Mouse (Mus musculus): ENCODE measurements around the gene Mafb.

Gene Mafb

DNA sequence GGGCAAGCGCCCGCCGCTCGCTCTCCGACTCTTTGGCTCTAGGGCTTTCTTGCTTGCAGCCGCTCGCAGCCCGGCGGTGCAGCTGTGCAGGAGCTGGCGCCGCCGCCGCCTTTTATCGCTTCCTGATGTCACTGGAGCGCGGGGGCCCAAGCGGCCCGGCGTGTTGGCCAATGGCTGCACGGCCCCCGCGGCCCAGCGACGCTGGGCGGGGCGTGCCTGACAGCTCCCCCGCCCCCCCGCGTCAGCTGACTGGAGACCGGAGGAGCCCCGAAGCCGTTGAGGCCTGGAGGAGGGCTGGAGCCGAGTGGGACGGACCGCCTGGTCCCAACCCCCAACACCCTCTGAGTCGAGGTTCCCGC lies at the start of gene Mafb:
Mafb (minus strand) TSS at position 86 of the 359 bp plus-strand sequence.
- peak; percentile 72 to 77 for DNase-seq

DNA sequence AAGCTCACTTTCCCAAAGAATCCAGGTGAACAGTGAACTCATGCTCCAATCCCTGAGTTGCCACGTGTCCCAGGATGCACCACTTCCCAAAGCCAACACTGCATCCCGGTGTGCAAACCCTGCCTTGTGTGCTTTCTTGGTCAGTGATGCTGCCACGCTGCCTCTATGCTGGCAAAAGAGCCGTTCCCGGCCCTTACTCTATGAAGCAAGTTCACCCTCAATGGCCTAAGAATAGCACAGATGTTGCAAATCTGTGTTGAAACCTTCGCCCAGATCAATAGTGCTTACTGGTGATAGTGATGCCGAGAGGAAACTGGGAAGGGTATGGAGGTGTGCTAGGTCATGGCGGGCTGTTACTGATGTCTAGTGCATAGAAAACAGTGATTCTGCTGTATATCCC lies 48.3 kb upstream of the Mafb start:
- DNase-seq: no peak

DNA sequence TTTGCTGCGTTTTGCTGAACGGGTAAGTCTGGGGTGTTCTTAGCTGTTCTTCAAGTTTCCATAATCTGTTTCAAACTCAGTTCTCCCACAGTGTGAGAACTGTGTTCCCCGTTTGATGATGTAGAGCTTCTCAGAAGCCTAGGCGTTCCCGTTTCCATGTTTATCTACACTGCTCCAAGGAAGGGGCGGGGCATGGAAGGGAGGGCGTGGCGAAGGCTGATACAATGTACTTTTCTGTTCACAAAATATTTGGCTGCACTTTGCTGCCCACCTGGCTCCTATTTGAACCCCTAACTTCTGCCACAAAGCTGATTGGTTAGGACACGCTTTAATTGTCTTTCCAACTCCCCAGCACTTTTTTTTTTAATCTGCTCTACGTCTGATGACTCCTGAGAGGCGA lies 47.9 kb upstream of the Mafb start:
- no peak for DNase-seq

DNA sequence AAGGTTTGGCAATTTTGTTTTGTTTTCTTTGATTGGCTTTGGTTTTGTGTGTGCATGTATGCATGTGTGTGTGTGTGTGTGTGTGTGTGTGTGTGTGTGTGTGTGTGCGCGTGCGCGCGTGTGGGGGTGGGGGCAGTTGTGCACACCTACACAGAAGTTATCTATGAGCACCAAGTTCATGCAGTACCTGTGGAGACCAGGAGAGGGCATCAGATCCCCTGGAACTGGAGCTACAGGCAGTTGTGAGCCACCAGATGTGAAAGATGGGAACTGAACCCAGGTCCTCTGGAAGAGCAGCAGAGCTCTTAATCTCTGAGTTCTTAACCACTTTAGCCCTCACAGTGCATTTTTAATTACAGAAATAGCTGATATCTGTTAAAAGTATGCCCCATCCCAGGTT lies 47.1 kb upstream of the Mafb start:
- peak; percentile 30 to 41 for DNase-seq

DNA sequence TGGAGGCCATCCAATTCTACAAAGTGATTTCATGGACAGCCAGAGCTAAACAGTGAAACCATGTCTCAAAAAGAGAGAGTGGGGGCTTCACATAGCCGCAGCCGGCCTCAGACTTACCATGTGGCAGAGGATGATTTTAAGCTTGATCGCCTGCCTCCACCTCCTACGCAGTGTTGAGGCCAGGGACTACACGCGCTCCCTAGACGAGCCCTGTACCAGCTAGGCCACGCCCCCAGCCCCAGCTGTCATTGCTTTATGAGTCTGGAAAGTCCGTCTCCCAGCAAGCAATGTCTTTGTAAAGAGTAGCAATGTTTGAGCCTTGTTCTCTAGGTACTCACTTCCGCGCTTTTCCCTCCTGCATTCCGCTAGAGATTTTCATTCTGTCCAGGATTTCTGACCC lies 46.2 kb upstream of the Mafb start:
- peak in 1 of 2 experiments; percentile 21 for DNase-seq

DNA sequence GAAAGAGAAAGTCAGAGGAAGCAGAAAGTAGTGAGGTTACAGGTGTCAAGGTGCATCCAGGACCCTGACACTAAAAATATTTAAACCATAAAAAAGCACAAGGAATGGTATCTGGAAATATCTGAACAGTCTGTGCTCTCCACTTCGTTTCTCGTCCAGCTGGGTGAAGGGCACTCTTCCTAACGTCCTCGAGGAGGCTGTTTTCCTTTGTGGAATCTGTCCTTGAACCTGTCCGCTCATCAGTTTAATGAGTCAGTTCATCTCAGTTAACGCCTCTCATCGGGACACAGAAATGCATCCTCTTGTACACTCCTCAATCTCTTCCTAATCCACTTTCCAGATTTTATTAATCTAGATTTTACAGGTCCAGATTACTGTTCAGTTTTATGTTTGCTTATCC lies 44.6 kb upstream of the Mafb start:
- no peak for DNase-seq

DNA sequence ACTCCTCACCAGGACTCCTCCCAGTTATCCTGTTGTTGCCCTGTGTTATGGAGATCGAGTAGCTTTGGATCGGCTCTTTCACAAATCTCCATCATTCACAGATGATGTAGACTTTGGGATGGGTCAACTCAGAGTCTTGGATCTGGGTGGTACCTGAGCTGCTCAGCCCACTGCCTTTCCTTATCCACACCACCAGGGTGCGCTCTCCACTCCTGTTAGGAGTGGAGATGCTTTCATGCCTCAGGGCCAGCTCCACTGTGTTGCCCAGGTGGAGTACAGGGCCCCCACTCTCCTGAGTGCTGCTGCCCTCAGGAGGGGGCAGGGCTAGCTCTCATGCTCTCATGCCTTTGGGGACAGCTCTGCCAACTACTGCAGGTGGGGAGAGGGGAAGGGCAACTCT lies 40.9 kb upstream of the Mafb start:
- no peak for DNase-seq

DNA sequence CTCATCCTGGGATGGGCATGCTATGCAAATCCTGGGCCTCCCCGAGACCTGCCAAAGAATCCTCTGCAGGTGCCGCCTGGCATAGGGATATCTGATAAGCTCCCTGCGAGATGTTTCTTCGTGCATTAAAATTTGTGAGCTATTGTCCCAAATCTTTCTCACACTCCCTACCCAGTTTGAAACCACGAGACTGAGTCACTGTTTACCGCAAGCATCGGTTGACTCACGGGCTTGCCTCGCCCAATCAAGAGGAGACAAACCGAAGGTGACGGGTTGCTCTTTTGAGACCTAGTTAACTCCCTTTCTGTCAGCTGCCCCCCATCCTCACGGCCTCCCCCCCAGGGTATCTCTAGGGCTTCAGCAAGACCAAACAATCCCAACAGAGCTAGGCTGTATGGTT lies 30.9 kb upstream of the Mafb start:
- DNase-seq: no peak

DNA sequence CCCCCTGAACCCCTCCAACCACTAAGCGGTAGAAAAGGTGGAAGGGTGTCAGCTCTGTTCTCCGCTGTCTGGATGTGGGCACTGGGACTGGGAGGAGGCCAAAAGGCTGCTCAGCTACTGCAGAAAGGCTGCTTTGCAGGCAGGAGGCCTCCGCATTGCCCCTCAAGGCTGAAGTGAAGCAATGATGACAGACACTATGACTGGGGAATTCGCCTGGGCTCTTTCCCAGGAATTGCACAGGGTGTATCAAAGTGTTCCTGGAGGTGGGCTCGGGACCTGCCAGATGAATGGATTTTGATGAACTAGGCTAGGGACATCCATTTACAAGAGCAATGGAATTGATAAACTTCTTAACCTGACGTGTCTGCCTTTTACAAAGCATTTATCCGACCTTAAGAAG lies 27.9 kb upstream of the Mafb start:
- no peak for DNase-seq

DNA sequence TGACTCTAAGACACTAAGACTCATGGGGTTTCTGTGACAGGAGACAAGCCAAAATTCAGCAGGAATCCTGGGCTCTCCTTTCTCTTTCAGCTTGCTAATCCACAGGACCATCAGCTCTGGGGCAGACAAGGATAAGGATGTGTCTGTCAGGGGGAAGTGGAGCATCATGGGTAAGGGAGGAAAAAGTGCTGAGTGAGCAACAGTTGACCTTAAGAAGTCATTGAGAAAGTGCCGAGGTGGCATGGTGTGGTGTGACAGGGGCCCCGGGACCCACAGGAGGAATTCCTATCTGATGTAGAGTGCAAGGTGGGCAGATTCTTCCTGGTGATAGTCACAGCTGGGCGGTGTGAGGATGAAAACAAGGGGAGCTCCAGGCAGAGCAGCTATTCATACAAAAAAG lies 25.8 kb upstream of the Mafb start:
- no peak for DNase-seq

DNA sequence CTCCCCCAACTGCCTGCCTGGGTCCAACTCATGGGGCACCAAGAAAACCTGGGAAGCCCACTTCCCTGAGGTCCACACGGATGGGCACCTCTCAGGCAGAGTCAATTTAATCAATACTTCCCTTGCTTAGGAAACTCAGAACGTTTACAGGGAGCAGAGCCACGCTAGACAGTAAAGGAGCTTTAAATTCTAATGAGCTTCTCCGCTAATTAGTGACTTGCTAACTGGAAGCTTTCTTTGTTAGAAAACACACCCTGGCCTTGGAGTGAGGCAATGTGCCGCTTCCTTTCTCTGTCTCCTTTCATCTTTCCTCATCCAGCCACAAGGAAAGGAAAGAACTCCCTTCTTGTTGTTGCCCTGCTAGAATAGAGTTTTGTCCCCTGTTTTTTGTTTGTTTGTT lies 21.7 kb upstream of the Mafb start:
- DNase-seq: no peak

DNA sequence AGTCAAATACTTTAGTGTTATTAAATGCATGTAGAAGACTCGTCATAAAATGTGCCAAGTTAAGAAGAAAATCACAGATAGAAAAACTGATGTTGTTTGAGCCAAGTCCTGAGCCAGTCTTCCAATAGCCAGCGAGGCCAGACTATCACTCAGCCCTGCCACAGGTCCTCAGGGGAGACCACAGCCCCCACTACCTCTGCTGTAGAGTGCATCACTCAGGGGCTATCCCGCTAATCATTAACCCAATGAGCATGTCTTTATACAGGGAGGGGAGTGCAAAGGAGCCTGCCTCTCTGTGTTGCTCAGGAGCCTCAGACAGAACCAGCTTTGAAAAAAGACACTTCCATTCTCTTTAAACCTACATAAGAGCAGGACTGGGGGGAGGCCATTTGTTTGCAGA lies 16.6 kb upstream of the Mafb start:
- no peak for DNase-seq

DNA sequence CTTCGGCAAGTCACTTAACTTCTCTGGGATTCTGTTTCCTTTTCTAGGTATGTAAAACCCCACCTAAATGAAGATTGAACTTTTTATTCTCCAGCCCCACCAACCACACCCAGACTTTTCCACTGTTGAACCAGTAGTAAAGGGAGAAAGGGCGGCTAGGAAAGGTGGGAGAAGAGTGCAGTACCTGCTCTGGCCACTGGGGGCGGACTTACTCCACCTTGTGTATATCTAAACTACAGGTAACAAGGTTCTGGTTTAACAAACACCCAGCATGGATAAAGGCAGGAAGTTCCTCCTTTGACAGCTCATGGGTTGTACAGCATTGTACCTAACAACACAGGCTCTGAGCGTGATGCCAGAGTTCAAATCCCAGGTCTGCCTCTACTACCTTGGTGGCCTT lies 11.4 kb upstream of the Mafb start:
- DNase-seq: peak; percentile 71 to 82

DNA sequence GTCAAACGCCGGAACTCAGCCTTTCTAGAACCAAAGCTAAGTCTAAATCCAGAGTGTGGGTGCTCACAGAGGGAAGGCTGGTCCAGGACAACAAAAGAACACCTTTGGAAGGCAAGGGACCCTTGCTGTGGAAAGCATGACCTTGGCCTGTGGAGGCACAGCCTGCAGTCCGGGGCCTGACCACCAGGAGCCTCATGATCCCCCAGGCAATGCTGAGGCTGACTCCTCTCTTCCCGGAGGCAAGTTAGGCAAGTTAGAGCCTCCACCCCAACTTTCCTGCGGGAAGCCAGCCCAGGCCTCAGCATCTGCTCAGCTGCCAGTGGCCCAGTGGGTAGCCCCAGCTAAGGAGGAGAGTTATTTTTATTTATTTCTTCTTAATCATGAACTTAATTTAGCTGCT lies 9.4 kb upstream of the Mafb start:
- DNase-seq: no peak

DNA sequence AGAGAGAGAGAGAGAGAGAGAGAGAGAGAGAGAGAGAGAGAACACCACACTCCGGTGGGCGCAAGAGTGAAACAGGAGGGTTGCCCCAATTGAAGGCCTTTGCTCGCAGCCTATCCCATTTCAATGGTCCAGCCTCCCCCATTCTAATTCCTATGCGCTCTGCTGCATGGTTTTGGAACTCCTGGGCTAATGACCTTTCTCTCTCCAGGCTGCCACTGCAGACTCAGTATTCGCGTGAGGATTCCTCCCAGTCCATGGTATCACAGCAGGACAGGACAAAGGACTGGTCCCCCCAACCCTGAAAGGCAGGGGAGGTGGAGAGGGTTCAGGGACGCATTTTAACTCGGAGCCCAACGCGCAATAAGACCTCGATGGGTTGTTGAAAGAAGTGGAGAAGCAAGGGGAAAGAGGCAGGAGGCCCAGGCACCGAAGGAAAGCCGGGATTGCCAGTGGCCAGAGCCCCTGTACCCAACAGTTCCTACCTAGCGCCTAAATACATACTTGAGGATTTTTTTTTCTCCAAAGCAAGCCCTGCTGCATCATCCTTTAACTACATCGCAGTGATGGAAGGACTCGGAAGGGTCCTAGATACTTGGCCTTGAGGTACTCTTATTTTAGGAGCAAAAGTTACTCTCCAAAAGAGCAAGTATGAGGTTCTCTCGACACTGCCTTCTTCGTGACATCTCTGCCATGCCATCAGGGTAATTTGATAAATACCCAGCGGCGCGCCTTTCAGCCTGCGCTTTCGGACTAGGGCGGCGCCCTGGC lies 3.0 kb upstream of the Mafb start:
- no peak for DNase-seq

DNA sequence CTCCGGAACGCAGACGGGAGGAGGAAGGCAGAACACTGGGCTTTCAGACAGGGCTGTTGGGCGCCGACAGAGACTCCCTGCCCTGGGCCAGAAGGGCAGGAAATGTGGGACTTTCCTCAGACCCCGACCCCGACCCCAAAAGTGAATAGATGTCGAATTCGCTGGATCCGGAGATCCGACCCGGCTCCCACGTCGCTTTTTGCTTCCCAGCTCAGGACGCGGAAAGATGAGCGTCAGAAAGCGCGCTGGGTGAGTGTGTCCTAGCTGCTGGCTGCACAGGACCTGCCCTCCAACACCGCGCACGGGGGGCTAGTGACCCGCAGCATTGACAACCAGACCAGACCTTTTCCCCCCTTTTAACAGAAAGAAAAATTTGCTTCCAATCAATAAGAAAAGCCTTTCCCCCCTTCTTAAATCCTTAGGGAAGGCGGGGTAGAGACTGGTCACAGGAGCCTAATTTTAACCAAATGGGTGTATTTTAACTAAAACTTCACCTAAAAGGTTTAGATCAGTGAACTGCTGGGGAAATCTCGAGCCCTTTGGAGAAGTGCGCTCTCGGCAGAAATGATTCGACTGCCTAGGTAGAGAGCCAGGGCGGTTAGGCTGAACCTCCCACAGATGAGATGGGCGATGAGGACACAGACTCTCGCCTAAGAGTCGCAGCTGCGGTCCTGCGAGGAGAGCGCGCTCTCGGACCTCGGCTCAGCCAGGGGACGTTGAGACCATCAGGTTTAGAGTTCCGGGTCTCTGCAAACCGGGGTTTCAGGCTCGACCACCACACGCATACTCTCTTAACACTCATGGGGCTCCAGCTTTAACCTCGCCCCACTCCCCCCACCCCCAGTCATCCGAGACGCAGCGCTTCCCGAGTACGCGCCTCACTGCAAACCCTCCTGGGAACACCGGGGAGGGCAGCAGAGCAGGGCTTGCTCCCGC lies 1.8 kb upstream of the Mafb start:
- no peak for DNase-seq

DNA sequence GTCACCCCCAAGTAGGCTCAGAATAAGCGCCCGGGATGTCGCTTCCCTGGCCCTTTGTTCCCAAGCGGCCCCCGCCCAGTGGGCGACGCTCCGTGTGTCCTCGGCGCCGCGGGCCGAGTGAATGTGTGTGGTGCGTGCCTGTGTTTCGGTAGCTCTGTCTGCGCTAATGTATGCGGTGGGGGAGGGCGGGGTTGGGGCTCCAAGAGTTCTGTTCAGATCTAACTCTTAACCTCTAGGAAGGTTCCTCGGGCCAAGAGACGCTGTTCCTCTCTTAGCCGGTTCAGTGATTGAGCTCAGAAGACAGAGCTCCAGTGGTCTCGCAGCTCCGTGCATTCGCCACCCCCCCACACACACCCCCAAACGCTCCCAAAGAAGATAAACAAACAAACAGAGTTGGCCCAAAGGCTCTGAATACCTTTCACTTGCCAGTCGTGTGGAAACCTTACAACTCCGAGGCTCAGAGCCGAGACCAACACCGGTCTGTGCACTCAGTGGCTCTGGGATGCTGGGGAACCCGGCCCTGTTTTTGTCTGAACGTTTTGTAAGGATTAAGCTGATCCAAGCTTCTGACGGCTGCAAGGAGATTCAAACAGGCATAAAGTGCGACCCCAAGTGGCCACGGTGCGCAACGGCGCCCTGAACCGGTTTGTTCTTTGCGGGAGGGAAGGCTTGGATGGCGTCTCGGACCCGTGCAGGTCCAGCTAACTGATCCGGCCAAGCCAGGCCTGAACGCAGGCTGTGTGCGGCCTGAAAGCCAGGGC lies 763 bp upstream of the Mafb start:
- DNase-seq: peak; percentile 92

DNA sequence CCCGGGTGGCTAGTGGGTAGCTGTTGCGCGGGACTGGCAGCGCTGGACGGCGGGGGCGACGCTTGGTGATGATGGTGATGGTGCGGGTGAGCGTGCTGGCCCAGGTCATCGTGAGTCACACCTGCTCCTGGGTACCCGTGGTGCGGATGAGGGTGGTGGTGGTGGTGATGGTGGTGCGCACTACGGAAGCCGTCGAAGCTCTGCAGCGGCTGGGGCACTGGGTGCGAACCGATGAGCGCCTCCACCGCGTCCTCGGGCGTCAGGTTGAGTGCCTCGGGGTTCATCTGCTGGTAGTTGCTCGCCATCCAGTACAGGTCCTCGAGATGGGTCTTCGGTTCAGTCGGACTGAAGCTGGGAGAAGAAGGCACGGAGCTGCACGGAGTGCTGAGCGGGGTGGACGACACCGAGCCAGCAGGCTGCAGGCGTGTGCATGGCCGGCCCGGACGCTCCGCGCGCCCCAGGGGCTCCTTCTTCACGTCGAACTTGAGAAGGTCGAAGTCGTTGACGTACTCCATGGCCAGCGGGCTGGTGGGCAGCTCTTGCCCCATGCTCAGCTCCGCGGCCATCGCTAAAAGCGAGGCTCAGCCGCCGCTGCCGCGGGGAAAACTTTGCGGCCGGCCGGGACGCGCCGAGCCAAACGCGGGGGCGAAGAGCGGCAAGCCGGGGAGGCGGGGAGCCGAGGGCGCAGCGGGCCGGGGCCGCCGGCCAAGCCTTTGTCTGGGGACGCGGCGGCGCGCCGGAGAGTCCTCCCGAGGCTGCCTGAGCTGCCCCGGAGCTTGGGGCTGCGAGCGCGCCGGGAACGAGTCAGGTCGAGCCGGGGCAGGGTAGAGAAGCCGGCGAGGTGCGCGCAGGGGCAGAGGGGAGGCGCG lies 520 bp downstream of the Mafb start:
- peak in 1 of 2 experiments; percentile 15 for DNase-seq

DNA sequence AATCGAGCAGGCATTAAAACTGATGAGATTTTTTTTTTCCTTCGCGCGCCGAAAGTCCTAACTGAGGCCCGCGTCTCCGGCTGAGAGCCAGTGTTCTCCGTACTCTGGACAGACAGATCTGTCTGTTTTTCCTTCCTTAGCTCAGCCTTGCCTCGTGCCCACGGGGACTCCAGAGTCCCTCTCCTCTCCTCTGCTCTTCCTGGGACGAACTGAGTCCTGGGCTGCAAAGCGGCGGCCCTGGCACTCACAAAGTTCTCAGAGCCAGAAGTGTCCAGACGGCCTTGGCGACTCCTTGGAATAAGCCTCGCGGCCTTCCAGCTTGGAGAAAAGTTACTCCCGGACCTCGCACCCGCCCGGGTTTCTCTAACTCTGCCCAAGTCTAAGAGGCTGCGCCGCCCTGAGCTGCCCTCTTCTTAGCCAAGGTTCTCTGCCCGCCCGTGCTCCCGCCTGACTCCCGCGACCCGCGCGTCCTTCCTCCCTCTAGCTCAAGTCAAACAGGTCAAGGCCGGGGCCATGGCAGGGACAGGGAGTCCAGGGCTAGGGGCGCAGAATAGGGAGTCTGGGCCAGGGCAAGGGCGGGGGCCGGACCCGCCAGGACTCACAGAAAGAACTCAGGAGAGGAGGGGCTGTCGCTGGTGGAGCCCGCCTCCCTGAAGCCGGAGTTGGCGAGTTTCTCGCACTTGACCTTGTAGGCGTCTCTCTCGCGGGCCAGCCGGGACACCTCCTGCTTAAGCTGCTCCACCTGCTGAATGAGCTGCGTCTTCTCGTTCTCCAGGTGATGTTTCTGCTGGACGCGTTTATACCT lies 1.6 kb downstream of the Mafb start:
- DNase-seq: peak; percentile 18 to 20

DNA sequence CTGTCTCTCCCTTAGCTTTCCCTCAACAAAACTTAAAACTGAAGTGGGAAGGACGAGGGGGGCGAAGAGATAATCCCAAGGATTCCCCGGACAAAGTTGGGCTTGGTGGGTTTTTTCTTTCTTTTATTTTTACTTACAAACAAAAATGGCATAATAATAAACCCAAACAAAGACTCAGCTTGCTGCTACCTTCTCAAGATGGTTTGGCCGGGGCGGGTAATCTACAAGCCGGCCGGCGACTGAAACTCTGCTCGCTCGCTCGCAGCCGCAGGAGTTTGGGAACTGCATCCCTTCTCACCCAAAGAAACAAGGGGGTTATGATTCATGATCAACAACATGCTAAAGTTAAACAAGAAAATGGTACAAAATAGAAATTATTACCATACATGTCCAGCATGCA lies 2.2 kb downstream of the Mafb start:
- no peak for DNase-seq

DNA sequence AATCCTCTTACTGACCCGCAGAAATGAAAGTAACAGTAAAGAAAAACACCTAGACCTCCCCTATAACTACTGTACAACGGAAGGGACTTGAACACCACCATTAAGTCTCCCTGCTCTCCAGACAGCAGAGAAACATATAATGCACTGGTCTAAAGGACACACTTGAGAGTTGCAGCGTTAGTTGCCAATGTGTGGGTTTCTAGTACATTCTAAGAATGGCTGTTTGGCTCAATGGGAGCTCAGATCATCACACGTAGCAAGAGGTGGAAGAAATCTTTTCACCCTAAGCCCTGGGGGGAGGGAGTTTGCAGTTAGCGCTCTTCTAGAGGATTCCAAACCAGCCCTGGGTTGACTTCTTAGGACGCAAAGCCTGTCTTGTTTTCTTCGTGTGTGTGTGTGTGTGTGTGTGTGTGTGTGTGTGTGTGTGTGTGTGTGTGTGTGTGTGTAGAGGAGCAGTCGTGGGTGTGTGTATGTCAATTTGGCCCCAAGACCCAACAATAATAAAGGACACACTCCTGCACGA lies 2.7 kb downstream of the Mafb start:
- no peak for DNase-seq

Data from cerebellum, postnatal 14 days (tissue).